Mouse (Mus musculus) fibroblast of lung, adult 2 months (primary cell): ENCODE data around the gene 1700019D03Rik.
"Not testable (repeated sequence)": the region's sequence is repeated elsewhere in the genome, so short reads cannot be mapped to it uniquely, and the experiment has no call there.

Experiments
- DNase-seq: peaks from one replicate; pipeline ENCODE4 v3.0.0-alpha.2; 2011; ENCODE audit warnings: low read depth

1700019D03Rik gene

GRCm38 (mm10) chr1:52954456-52954855 lies 65.5 kb downstream of the 1700019D03Rik start:
- no peak for DNase-seq

DNA sequence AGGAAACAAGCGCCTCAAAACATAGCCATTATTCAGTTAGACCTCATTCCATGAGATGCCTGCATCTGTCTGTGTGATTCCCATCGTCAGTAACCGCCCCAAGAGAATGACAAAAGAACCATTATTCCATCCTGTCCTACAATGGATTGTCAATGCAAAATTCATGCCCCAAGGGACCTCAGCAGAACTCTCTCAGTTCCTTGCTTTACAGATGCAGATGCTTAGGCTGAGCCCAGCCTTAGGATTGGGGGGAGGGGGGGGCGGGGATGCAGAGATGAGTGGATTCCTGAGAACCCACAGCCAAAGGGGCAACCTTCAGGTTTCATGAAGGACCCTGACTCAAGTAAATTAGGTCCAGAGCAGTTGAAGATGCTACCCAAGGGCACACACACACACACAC lies 66.4 kb downstream of the 1700019D03Rik start:
- DNase-seq: no peak

DNA sequence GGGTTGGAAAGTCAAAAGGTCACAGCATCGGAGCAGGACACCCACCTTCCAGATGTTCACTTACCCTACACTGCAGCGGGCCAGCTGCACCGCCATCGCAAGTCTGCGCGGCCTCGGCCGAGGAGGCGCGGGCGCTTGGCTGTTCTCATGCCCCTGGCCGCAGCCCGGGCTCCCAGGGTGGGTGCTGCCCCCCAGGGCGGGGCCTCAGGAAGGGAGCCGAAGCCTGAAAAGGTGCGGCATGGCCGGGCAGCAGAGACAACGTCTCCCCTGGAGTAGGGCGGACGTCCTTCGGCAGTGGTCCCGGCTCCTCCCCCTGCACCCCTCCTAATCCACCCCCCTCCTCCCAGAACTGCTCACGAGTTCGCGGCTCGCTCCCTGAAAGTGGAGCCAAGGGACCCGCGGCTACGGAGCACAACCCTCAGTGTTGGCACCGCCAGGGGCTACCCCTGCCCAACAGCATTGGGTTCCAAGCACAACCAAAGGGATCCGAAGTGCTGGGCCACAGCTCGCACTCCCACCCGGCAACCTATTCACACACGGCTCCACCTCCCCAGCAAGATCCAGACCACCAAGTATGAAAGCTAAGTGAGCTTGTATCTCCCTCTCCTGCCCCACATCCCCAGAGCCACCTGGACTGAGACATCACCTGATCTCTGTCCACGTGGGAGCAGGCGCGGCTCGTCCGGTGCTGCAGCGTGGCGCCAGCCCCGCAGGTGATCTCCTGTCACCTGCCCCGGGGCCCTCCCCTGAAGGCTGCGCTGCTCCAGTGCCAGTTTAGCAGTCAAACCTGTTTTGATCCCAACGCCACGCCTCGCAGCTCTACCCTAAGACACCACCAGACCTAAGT lies 67.2 kb downstream of the 1700019D03Rik start:
- no peak for DNase-seq

DNA sequence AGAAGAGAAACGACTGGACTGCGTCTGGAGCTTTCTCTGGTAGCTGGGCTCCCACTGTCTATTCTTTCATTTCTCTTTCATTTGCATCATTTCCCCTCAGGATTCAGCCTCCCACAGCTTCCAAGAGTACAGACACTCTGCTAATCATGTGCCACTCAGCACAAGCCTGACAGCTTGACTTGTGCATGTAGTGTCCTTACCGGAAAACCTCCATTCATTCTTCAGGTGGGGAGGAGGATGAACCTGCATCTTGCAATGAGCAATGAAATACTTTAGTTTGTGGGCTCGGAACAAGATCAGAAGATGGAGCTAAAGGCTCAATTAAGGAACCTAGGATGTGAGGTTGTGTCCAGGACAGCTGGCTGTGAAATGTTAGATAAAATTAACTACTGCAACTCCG lies 67.8 kb downstream of the 1700019D03Rik start:
- no peak for DNase-seq

DNA sequence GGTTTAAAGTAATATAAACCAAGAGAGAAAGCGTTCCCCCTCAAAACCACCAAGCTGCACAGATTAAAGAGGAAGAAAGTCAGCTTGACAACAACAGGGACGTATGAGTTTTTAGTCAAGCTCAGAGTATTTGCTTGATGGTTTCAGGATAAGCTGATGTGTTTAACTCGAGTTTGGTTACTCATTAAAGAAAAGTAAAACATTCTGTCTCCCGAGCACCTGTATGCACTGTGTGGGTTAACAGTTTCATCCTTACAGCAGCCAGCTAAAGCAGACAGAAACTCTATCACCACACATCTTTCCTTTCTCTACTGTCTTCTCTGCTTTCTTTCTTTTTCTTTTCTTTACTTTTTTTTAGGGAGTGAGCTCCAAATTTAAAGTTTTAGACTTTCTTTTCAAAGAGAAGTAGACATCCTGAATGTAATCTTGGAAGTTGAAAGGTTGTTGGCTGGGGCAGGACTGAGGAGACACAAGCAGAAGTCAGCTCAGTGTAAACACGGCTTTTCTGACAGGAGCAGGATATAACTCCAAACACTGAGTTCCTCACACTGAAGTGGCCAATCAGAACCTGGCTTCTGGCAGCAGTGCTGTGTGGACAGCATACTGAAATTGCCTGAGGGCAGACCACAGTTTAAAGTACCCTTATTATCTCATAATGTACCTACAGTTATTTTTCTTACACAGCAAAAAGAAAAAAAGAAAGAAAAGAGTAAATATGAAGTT lies 68.7 kb downstream of the 1700019D03Rik start:
- DNase-seq: no peak

DNA sequence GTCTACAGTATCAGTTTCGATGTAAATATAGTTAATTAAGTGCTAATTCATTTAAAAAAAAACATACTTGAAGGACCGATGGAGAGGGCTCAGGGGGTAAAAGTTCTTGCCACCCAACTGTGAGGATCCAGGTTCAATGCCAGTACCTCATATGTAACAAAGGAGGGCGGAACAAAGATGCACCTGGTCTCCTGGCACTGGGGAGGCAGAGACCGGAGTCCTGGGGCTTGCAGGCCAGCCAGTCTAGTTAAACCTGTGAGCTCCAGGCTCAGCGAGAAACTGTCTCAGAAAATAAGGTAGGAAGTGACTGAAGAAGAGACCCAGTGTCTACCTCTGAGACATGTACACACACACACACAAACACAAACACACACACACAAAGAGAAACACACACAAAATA lies 72.1 kb downstream of the 1700019D03Rik start:
- no peak for DNase-seq

DNA sequence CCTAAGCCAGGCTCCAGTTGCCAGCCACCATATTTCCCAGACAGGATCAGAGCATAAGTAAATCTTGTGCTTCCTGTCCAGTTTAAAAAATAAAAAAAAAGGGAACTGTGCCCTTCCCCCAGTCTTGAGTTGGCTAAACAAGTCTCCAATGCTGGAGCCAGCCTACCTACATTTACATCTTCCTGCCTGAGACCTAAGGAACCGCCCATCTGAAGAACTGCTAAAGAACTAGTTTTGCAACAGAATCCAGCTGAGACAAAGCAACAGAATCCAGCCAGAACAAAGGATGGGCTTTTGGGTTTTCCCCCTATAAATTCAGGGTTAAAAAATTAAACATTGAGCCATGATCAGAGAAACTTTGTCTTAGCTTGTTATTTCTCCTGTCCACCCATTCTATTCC lies 81.0 kb downstream of the 1700019D03Rik start:
- no peak for DNase-seq

DNA sequence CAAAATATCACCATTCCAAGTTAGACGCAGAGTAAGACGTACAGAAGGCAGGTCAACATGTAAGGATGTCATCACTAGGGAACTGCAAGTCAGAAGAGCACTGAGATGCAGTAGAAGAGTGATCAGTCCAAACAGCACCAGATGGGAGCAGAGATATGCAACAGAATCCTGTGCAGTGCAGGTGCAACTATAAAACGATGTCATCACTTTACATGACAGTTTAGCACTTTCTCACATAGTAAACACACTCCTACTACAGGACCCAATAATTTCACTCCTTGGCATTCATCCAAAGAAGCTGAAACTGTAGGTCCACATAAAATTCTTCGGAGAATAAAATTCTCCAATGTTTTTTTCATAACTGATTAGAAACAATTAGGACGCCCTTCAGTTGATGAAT lies 85.5 kb downstream of the 1700019D03Rik start:
- DNase-seq: no peak

DNA sequence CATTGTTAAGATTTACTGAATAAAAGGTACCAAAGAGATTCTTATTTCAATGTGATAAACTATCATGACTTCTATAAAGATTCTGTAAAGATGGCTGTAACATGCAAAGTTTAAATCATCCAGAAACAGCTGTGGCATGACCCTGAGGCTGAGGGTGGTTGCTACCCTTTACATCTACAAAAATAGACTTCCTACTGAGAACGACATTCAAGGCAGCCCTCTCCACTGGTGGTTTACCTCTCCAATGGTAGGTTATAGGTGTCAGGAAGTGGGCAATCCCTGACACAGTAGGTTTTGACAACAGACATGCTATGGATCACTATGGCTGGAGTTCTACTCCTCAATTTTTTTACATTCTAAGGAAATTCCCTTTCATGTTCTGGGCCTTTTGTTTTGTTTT lies 95.5 kb downstream of the 1700019D03Rik start:
- DNase-seq: not testable (repeated sequence)

- DNase-seq: not testable (repeated sequence)
These were observed 101.1 kb downstream of the 1700019D03Rik start for GRCm38 (mm10) chr1:52918897-52919296.

DNA sequence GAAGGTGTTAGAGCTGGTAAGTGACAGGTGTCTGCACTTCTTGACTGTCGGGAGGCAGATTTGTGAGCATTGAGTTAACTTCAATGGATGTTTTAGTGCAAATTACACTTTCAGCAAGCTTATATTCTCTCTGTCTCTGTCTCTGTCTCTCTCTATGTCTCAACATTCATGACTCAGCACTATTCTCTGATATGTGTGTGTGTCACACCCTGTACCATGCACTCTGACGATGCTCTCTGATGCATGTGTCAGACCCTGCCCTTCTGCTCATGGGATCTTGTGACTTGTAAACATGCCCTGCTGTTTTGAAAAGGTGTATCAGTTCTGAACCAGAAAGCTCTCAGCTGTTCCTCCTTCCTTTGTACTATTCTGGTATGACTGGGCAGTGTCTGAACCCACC lies 103.3 kb downstream of the 1700019D03Rik start:
- no peak for DNase-seq

DNA sequence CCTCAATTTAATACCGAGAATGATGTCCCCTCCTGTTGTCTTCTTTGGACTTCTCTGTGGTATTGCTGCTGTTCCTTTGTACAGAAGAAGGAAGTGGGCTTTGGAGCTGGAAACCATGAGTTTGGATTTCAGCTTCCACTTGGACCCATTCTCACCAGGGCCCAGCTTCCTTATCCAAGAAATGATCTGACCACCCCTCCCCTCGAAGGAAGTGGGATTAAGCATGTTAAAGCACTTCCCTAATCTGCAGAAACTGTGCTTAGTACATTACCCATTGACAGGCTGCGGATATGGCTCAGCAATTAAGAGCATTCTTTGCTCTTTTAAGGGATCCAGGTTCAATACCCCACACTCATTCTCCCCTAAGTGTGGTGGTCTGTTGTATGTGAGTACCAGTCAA lies 110.2 kb downstream of the 1700019D03Rik start:
- no peak for DNase-seq

- DNase-seq: no peak
These were observed 135.8 kb downstream of the 1700019D03Rik start for GRCm38 (mm10) chr1:52884208-52884607.
